In the genomic region with DNA sequence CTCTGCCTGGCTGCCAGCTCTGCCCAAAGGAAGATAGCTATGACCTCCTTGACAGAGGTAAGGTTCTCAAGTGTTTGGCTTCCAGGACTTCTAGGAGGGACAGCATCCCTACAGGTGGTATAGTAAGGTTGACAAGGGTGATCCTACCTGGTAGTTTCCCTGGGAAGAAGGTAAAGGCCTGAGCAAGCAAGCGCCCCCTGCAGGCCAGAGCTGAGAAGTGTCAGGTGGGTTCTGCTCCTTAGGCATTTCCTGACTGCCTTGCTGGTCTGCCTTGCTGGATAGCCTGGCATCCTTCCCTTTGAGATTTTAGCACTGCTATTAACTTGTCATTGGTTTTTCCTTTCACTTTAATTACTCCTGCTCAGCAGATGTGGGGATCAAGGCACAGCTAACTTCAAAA, we compare ENCODE assay signal across 9 mouse cellular contexts.
DNase-seq lines count a peak whose midpoint lies in the region; TF ChIP-seq lines count a peak whose summit lies in the region.
"Had no signal": no experiment of that assay in that cellular context is flagged by ENCODE, and none has a peak within 500 bp of the region (broad histone marks: within the 10 kb centered on the region; RNA-seq: fewer than 3 reads in every experiment).

No protein-coding gene starts in this region.

- no peaks in the 10 kb centered on the region for H3K27me3 ChIP-seq in small intestine, adult 2 months (ENCODE audit: control insufficient read depth, insufficient read depth, low read length)

- H3K4me3 ChIP-seq in lung, adult 2 months (replicated peaks; ENCODE audit: extremely low read depth, low read depth, low read length): no peak overlapping the region
- H3K4me3 ChIP-seq in ES-E14 (ENCODE audit: insufficient read depth in 1 of 2, low read depth in 1 of 2, low read length in 2 of 2, poor library complexity in 1 of 2, severe bottlenecking in 1 of 2): no peak overlapping the region
- no peak overlapping the region for H3K4me3 ChIP-seq in bone marrow macrophage, adult 2 months (ENCODE audit: insufficient read depth, low read length)
- no peak overlapping the region for H3K4me3 ChIP-seq in small intestine, adult 2 months (ENCODE audit: low read depth, low read length)
- H3K4me3 ChIP-seq: heart, embryonic 13.5 days had no signal

- H3K9ac ChIP-seq in ES-E14 (ENCODE audit: insufficient read depth, low read depth, low read length, poor library complexity, severe bottlenecking): no peak overlapping the region
- H3K9ac ChIP-seq: heart, embryonic 13.5 days had no signal

- WGBS in lung, adult 2 months: 0% methylated on average over 1 of the region's 1 CpGs
- WGBS in small intestine, adult 2 months: 0% methylated on average over 1 of the region's 1 CpGs

- no peaks in the 10 kb centered on the region for H3K36me3 ChIP-seq in ES-E14 (ENCODE audit: control insufficient read depth, insufficient read depth, low read length, poor library complexity, severe bottlenecking)
- no peaks in the 10 kb centered on the region for H3K36me3 ChIP-seq in small intestine, adult 2 months (ENCODE audit: control insufficient read depth, insufficient read depth, low read length)
- H3K36me3 ChIP-seq: heart, embryonic 13.5 days had no signal

- no peak overlapping the region for H3K27ac ChIP-seq in ES-E14 (ENCODE audit: insufficient read depth, low read depth, low read length, poor library complexity, severe bottlenecking)
- no peak overlapping the region for H3K27ac ChIP-seq in bone marrow macrophage, adult 2 months (ENCODE audit: insufficient read depth, low read depth, low read length)
- H3K27ac ChIP-seq in small intestine, adult 2 months (ENCODE audit: insufficient read depth, low read depth, low read length): no peak overlapping the region
- H3K27ac ChIP-seq: heart, embryonic 13.5 days had no signal

- H3K9me3 ChIP-seq in ES-E14 (ENCODE audit: control insufficient read depth, insufficient read depth, low read depth, low read length): no peaks in the 10 kb centered on the region
- H3K9me3 ChIP-seq: heart, embryonic 13.5 days had no signal

- no peak for DNase-seq in lung, adult 2 months
- no peak for DNase-seq in lung, adult 18-20 months
- peak; percentile 40 for DNase-seq in ES-E14 (ENCODE audit: low read depth, low spot score)
- DNase-seq in right cerebral cortex, adult 18-20 months: no peak
- no peak for DNase-seq in frontal cortex, postnatal 25 days (ENCODE audit: low spot score in 2 of 2)
- DNase-seq: cerebellum, postnatal 36 days had no signal

- TF ChIP-seq POLR2A in lung, adult 2 months (IDR thresholded peaks at IDR 0.05; ENCODE audit: borderline replicate concordance, extremely low read depth, low read depth, low read length): no peak
- no peak for TF ChIP-seq POLR2A in bone marrow macrophage, adult 2 months (IDR thresholded peaks at IDR 0.05; ENCODE audit: borderline replicate concordance, low read depth, low read length)
- no peak for TF ChIP-seq POLR2A in small intestine, adult 2 months (IDR thresholded peaks at IDR 0.05; ENCODE audit: low read depth, low read length)

- peak; percentile 43 for TF ChIP-seq CTCF in lung, adult 2 months (IDR thresholded peaks at IDR 0.05; ENCODE audit: insufficient read depth, low read length)
- peak; percentile 41; the same call in 1 of the 2 replicates for TF ChIP-seq CTCF in bone marrow macrophage, adult 2 months (IDR thresholded peaks at IDR 0.05; ENCODE audit: low read depth, low read length)
- TF ChIP-seq CTCF in small intestine, adult 2 months (IDR thresholded peaks at IDR 0.05; ENCODE audit: extremely low read depth, insufficient read length, insufficient replicate concordance, low read depth, low read length): peak; percentile 68; the same call in 1 of the 2 replicates

- in situ Hi-C loops in ES-E14 (cut with MboI; ENCODE audit: low sequenced_read_pairs in 2 of 2, unreplicated experiment in 2 of 2): no loop called here

- H3K4me1 ChIP-seq in lung, adult 2 months (ENCODE audit: control insufficient read depth, insufficient read depth, low read length): no peaks in the 10 kb centered on the region
- H3K4me1 ChIP-seq in ES-E14 (ENCODE audit: control insufficient read depth in 2 of 2, insufficient read depth in 2 of 2, low read length in 2 of 2, poor library complexity in 1 of 2): no peaks in the 10 kb centered on the region
- H3K4me1 ChIP-seq in bone marrow macrophage, adult 2 months (ENCODE audit: control insufficient read depth, insufficient read depth, low read length): no peaks in the 10 kb centered on the region; the same call in 1 of the 2 replicates
- no peaks in the 10 kb centered on the region for H3K4me1 ChIP-seq in small intestine, adult 2 months (ENCODE audit: control insufficient read depth, insufficient read depth, insufficient read length, low read length)
- H3K4me1 ChIP-seq: heart, embryonic 13.5 days had no signal

TF ChIP-seq in ES-E14, 5 proteins besides CTCF, POLR2A, EP300 and RAD21:
- TF ChIP-seq ZC3H11A (IDR thresholded peaks at IDR 0.05; ENCODE audit: borderline replicate concordance, low read depth, low read length): no peak; the same call in 1 of the 2 replicates
- no peak for TF ChIP-seq ZNF384 (IDR thresholded peaks at IDR 0.05; ENCODE audit: low read depth, low read length)
- no peak for TF ChIP-seq HCFC1 (IDR thresholded peaks at IDR 0.05; ENCODE audit: borderline replicate concordance, insufficient read depth, low read length)
- TF ChIP-seq CHD2 (IDR thresholded peaks at IDR 0.05; ENCODE audit: low read depth, low read length): no peak
- TF ChIP-seq MAFK (IDR thresholded peaks at IDR 0.05; ENCODE audit: insufficient read depth, low read depth, low read length): no peak
